Mouse (Mus musculus) CH12.LX (cell line): ENCODE measurements around the gene Stk24. TPM values are rescaled to one million over a fixed set of nuclear protein-coding genes. Genes with fewer than 3 reads are reported as not detected.

Experiments used
- DNase-seq: peaks from one replicate; pipeline ENCODE4 v3.0.0-alpha.2; 2013; ENCODE audit errors: extremely low read depth
- H3K27ac ChIP-seq: 2 replicates; pipeline ENCODE4 v1.5.1; 2012; ENCODE audit warnings: low read depth, mild to moderate bottlenecking, control low read depth, moderate library complexity; ENCODE audit not compliant: insufficient read depth
- H3K27me3 ChIP-seq: replicated peaks from 2 replicates; pipeline ENCODE3; 2012; ENCODE audit warnings: inconsistent platforms
- H3K36me3 ChIP-seq, 2 experiments: replicated peaks in 1 of 2; 2 replicates each; pipeline versions ENCODE3 to v1.6.1; 2012; ENCODE audit warnings: inconsistent platforms in 1 of 2, low read length in 1 of 2, mild to moderate bottlenecking in 1 of 2, mixed read lengths in 1 of 2, moderate library complexity in 1 of 2; ENCODE audit not compliant: control insufficient read depth in 1 of 2, insufficient read depth in 1 of 2
- H3K4me1 ChIP-seq, 2 experiments: 2 replicates each; pipeline ENCODE4 v1.6.1; 2012; ENCODE audit warnings: inconsistent platforms in 1 of 2, moderate library complexity in 1 of 2; ENCODE audit not compliant: insufficient read depth in 2 of 2, control insufficient read depth in 1 of 2
- H3K4me2 ChIP-seq: 2 replicates; pipeline ENCODE4 v1.6.1; 2012; ENCODE audit warnings: low read depth, mild to moderate bottlenecking, control low read depth; ENCODE audit not compliant: poor library complexity, insufficient read depth, severe bottlenecking
- H3K4me3 ChIP-seq, 3 experiments: fragments of 150-350 bp in 1 of 3; sonication (generic) in 1 of 3; replicated peaks in 1 of 3; 2 replicates each; pipeline versions ENCODE3 to v1.5.1; 2011 to 2012; ENCODE audit warnings: low read depth in 2 of 3, low read length in 2 of 3, mild to moderate bottlenecking in 2 of 3, moderate library complexity in 2 of 3, control low read depth in 1 of 3, improper control_type of control experiment in 1 of 3, inconsistent platforms in 1 of 3, mixed read lengths in 1 of 3; ENCODE audit not compliant: poor library complexity in 1 of 3
- H3K79me2 ChIP-seq: replicated peaks from 2 replicates; pipeline ENCODE4 v1.6.1; 2012; ENCODE audit warnings: mild to moderate bottlenecking, moderate library complexity; ENCODE audit not compliant: control insufficient read depth, poor library complexity, insufficient read depth, severe bottlenecking; ENCODE audit errors: extremely low read depth
- H3K9ac ChIP-seq: 2 replicates; pipeline ENCODE4 v1.6.1; 2012; ENCODE audit warnings: low read depth, mild to moderate bottlenecking, control low read depth, moderate library complexity; ENCODE audit not compliant: insufficient read depth
- H3K9me3 ChIP-seq: replicated peaks from 2 replicates; pipeline ENCODE3; 2012; ENCODE audit warnings: low read length, inconsistent platforms, mixed read lengths
- KAT2A ChIP-seq: IDR thresholded peaks from 2 replicates; pipeline ENCODE4 v1.6.1; 2012; ENCODE audit warnings: low read length, improper control_type of control experiment, inconsistent platforms; ENCODE audit not compliant: insufficient replicate concordance
- POLR2A ChIP-seq: IDR thresholded peaks from 2 replicates; pipeline ENCODE4 v1.6.1; 2011; ENCODE audit warnings: low read depth, mild to moderate bottlenecking, improper control_type of control experiment, low read length
- POLR2AphosphoS2 ChIP-seq: IDR thresholded peaks from 2 replicates; pipeline ENCODE4 v1.6.1; 2011; ENCODE audit warnings: low read depth, low read length, improper control_type of control experiment
- RCOR1 ChIP-seq: conservative IDR thresholded peaks from 2 replicates; pipeline ENCODE4 v1.6.1; 2012; ENCODE audit warnings: low read depth, mild to moderate bottlenecking, inconsistent platforms, low read length, improper control_type of control experiment
- TBP ChIP-seq: conservative IDR thresholded peaks from 2 replicates; pipeline ENCODE4 v1.6.1; 2011; ENCODE audit warnings: low read depth, low read length, improper control_type of control experiment
- ZC3H11A ChIP-seq: IDR thresholded peaks from 2 replicates; pipeline ENCODE4 v1.6.1; 2012; ENCODE audit warnings: low read depth, mild to moderate bottlenecking, inconsistent platforms, low read length, improper control_type of control experiment
- ZMIZ1 ChIP-seq: IDR thresholded peaks from 2 replicates; pipeline ENCODE4 v1.6.1; 2012; ENCODE audit warnings: low read depth, mild to moderate bottlenecking, inconsistent platforms, low read length, improper control_type of control experiment
- dilution Hi-C: fragments of 300-500 bp; cut with MboI; formaldehyde crosslinking; loops from 2 replicates; pipeline ENCODE4 v1.14.3; 2020; ENCODE audit warnings: low sequenced_read_pairs; ENCODE audit not compliant: extremely low pct_unique_long_range_greater_than_20kb, extremely low pct_ligation_motif_present
- in situ Hi-C: fragments of 300-500 bp; cut with MboI; formaldehyde crosslinking; loops from 3 replicates; pipeline ENCODE4 v1.14.3; 2019; ENCODE audit warnings: low sequenced_read_pairs, low pct_ligation_motif_present, low pct_unique_long_range_greater_than_20kb, mixed read lengths
- polyA plus RNA-seq: library from polyadenylated mRNA; unstranded; fragments of >175 nt; gene quantifications from 2 replicates; pipeline ENCODE4 v1.2.1, GENCODE M21; 2012; ENCODE audit warnings: low read depth; ENCODE audit not compliant: insufficient read length
- total RNA-seq, 2 experiments: library from RNA; depleted of rRNA; stranded (reverse); fragments of 300-350 nt in 1 of 2; fragments of >200 nt in 1 of 2; gene quantifications; 2 replicates each; pipeline ENCODE4 v1.2.3; 2012 to 2014

Gene Stk24
- total and polyA plus RNA-seq, 3 experiments: 35.5 to 96.7 (median 52.7) TPM

DNA sequence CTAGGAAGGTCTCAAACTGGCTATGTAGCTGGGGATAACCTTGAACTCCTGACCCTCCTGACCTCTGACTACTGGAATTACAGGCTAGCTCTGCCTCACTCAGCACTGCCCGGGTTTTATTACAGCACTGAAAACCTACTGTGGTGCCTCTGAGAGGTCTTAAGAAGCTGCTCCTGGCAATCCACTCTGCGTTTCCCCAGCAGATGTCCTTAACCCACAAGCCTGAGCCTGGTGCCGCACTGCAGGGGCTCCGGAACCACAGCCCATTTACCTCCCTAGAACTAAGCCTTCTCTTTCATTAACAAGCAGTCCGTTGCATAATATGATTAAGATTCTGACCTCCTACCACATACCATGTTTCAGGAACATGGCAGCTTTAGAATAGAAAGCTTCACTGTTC, 63.7 kb downstream of the Stk24 start:
- dilution Hi-C loops: no loop called here
- H3K36me3 ChIP-seq: peaks cover 5 to 48% of the 10 kb centered on the region in 2 experiments
- H3K9ac ChIP-seq: no peak overlapping the region
- H3K4me2 ChIP-seq: no peak overlapping the region
- no peak for DNase-seq
- H3K9me3 ChIP-seq: no peaks in the 10 kb centered on the region
- no peaks in the 10 kb centered on the region for H3K27me3 ChIP-seq
- H3K79me2 ChIP-seq: peaks cover 78% of the 10 kb centered on the region
- TF ChIP-seq TBP (no peak), ZC3H11A (no peak), POLR2AphosphoS2 (no peak)
- H3K4me1 ChIP-seq: peaks cover 32 to 86% of the 10 kb centered on the region in 2 experiments
- in situ Hi-C loops: no loop called here
- H3K27ac ChIP-seq: no peak overlapping the region
- no peak overlapping the region for H3K4me3 ChIP-seq

- Histone ChIP-seq H3K79me2 (peaks cover 79% of the 10 kb centered on the region), H3K27ac (no peak overlapping the region), H3K4me2 (no peak overlapping the region), H3K36me3 (peaks cover 5 to 52% of the 10 kb centered on the region in 2 experiments), H3K27me3 (no peaks in the 10 kb centered on the region), H3K9me3 (no peaks in the 10 kb centered on the region), H3K4me1 (peaks cover 43 to 95% of the 10 kb centered on the region in 2 experiments), H3K9ac (no peak overlapping the region), H3K4me3 (no peak overlapping the region)
- in situ Hi-C loops (no loop called here), dilution Hi-C loops (no loop called here)
- DNase-seq: no peak
- TF ChIP-seq KAT2A (no peak), ZMIZ1 (no peak), POLR2A (no peak), RCOR1 (no peak)
Observed at GRCm38 (mm10) chr14:121314934-121315333, 64.9 kb downstream of the Stk24 start.

DNA sequence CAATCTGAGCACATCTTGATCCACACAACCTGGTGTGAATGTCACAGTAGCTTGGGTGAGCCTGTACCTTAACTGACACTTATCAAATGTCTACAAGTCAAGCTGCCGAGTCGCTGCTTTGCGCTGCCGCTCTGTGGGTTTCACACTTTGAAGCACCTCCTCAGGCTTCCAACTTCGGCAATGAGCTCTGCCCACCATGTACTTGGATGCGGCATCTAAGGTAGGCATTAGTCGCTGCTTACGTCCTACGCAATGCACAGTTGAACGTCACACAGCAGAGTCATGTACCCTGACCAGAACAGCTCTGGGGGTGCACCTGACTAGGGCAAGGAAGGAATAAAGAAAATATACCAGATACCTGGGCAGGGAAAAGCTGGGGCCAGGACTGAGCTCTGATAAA, 66.5 kb downstream of the Stk24 start:
- H3K4me1 ChIP-seq: peaks cover 54 to 95% of the 10 kb centered on the region in 2 experiments
- no peaks in the 10 kb centered on the region for H3K27me3 ChIP-seq
- in situ Hi-C loops (no loop called here), dilution Hi-C loops (no loop called here)
- H3K27ac ChIP-seq: no peak overlapping the region
- no peak overlapping the region for H3K9ac ChIP-seq
- H3K79me2 ChIP-seq: peaks cover 82% of the 10 kb centered on the region
- no peak for TF ChIP-seq TBP
- H3K4me3 ChIP-seq: no peak overlapping the region
- H3K9me3 ChIP-seq: no peaks in the 10 kb centered on the region
- no peak for DNase-seq
- H3K36me3 ChIP-seq: peaks cover 5 to 66% of the 10 kb centered on the region in 2 experiments
- no peak overlapping the region for H3K4me2 ChIP-seq
